Mouse (Mus musculus): Measurements from ENCODE around the gene Atg4b.
A peak's percentile ranks its signal among the peaks of the same experiment; 100 is the strongest.
"Not testable (repeated sequence)": the region's sequence is repeated elsewhere in the genome, so short reads cannot be mapped to it uniquely, and the experiment has no call there.

Atg4b gene

GRCm38 (mm10) chr1:93818722-93819121, 67.4 kb downstream of the Atg4b start:
- no peak for DNase-seq (ENCODE audit: low read depth)

GRCm38 (mm10) chr1:93823796-93824495, 72.6 kb downstream of the Atg4b start:
- no peak for DNase-seq (ENCODE audit: low read depth)

- DNase-seq (ENCODE audit: low read depth): no peak
These were observed 73.3 kb downstream of the Atg4b start, which contains the start of gene D2hgdh for GRCm38 (mm10) chr1:93824609-93825008. D2hgdh (plus strand) TSS chr1:93824909.

GRCm38 (mm10) chr1:93825105-93825674, 73.9 kb downstream of the Atg4b start:
- peak; percentile 98 for DNase-seq (ENCODE audit: low read depth)

GRCm38 (mm10) chr1:93825771-93826539, 74.7 kb downstream of the Atg4b start:
- no peak for DNase-seq (ENCODE audit: low read depth)

- DNase-seq (ENCODE audit: low read depth): no peak
These were observed 75.2 kb downstream of the Atg4b start for GRCm38 (mm10) chr1:93826540-93826835.

GRCm38 (mm10) chr1:93832754-93833360, 81.6 kb downstream of the Atg4b start:
- not testable (repeated sequence) for DNase-seq (ENCODE audit: low read depth)

GRCm38 (mm10) chr1:93834671-93835150, 83.4 kb downstream of the Atg4b start:
- DNase-seq (ENCODE audit: low read depth): no peak

GRCm38 (mm10) chr1:93835211-93835610, 83.9 kb downstream of the Atg4b start:
- no peak for DNase-seq (ENCODE audit: low read depth)

GRCm38 (mm10) chr1:93835876-93836531, 84.7 kb downstream of the Atg4b start:
- DNase-seq (ENCODE audit: low read depth): no peak

- no peak for DNase-seq (ENCODE audit: low read depth)
These were observed 85.2 kb downstream of the Atg4b start for GRCm38 (mm10) chr1:93836532-93836913.

GRCm38 (mm10) chr1:93837335-93837734, 86.0 kb downstream of the Atg4b start:
- no peak for DNase-seq (ENCODE audit: low read depth)

- DNase-seq (ENCODE audit: low read depth): not testable (repeated sequence)
These were observed 87.3 kb downstream of the Atg4b start for GRCm38 (mm10) chr1:93838569-93838968.

Data from 416B (cell line).